21 mouse cellular contexts compared by ENCODE assay signal in genomic region chr13:89496569-89496968, GRCm38 (mm10). TPM values are rescaled to one million over a fixed set of nuclear protein-coding genes. Genes with fewer than 3 reads are reported as not detected.
"Had no signal": no experiment of that assay in that cellular context is flagged by ENCODE, and none has a peak within 500 bp of the region (broad histone marks: within the 10 kb centered on the region; RNA-seq: fewer than 3 reads in every experiment).

No protein-coding gene starts in this region.

- H3K9ac ChIP-seq: lung, embryonic 14.5 days; midbrain, embryonic 12.5 days; neural tube, embryonic 13.5 days; neural tube, embryonic 15.5 days had no signal

- DNase-seq: lung, adult 18-20 months; lung, embryonic 14.5 days; lung, postnatal 10 days; lung, postnatal 4 days; midbrain, embryonic 14.5 days; retina, postnatal 1 day; right cerebral cortex, adult 18-20 months; right cerebral cortex, postnatal 25 days; right cerebral cortex, postnatal 4 days; spleen, adult 18-20 months; thymus, adult 18-20 months; thymus, postnatal 14 days; thymus, postnatal 36 days had no signal

- H3K36me3 ChIP-seq: midbrain, embryonic 10.5 days; midbrain, embryonic 12.5 days; neural tube, embryonic 13.5 days; neural tube, embryonic 15.5 days had no signal

- H3K27ac ChIP-seq: midbrain, embryonic 10.5 days; midbrain, embryonic 12.5 days; neural tube, embryonic 13.5 days; neural tube, embryonic 15.5 days had no signal

- ATAC-seq: midbrain, embryonic 16.5 days had no signal

- H3K27me3 ChIP-seq: midbrain, embryonic 12.5 days; neural tube, embryonic 13.5 days; neural tube, embryonic 15.5 days had no signal

- H3K4me2 ChIP-seq: lung, embryonic 14.5 days; midbrain, embryonic 12.5 days; neural tube, embryonic 13.5 days; neural tube, embryonic 15.5 days had no signal

- H3K4me1 ChIP-seq: midbrain, embryonic 10.5 days; midbrain, embryonic 12.5 days; neural tube, embryonic 13.5 days; neural tube, embryonic 15.5 days had no signal

- H3K4me3 ChIP-seq: midbrain, embryonic 10.5 days; midbrain, embryonic 12.5 days; myocyte; neural tube, embryonic 13.5 days; neural tube, embryonic 15.5 days had no signal

- H3K9me3 ChIP-seq: midbrain, embryonic 10.5 days; midbrain, embryonic 12.5 days; neural tube, embryonic 13.5 days; neural tube, embryonic 15.5 days had no signal

RNA-seq across cellular contexts. Expression of gene Hapln1, which starts 43.0 kb away (rescaled TPM):
- total RNA-seq: megakaryocyte-erythroid progenitor cell, adult 5-6 weeks had no signal
- polyA plus RNA-seq: small intestine, adult 2 months had no signal
